Mouse (Mus musculus) midbrain, embryonic 11.5 days (tissue): ENCODE results near the gene Polr2j. TPM values are rescaled to one million over a fixed set of nuclear protein-coding genes. Genes with fewer than 3 reads are reported as not detected.

Source experiments
- ATAC-seq: fragments of 200-750 bp; cut with Nextera tagmentation; 2 replicates; pipeline ENCODE4 v1.8.0; 2017; ENCODE audit warnings: moderate TSS enrichment, moderate library complexity; ENCODE audit not compliant: low FRiP score
- DNase-seq: peaks from one replicate; pipeline ENCODE4 v3.0.0; 2015; ENCODE audit warnings: low spot score; ENCODE audit errors: missing footprints
- H3K27ac ChIP-seq: fragments of 300-500 bp; sonication (generic); 2 replicates; pipeline ENCODE4 v1.5.1; 2014; ENCODE audit warnings: low read depth, low read length
- H3K27me3 ChIP-seq: fragments of 300-500 bp; sonication (generic); 2 replicates; pipeline ENCODE4 v1.6.1; 2014; ENCODE audit warnings: mild to moderate bottlenecking, low read length, moderate library complexity, mixed read lengths; ENCODE audit not compliant: control insufficient read depth, insufficient read depth
- H3K36me3 ChIP-seq: fragments of 300-500 bp; sonication (generic); 2 replicates; pipeline ENCODE4 v1.6.1; 2014; ENCODE audit warnings: mild to moderate bottlenecking, low read length, moderate library complexity, mixed read lengths; ENCODE audit not compliant: control insufficient read depth, insufficient read depth
- H3K4me1 ChIP-seq: fragments of 300-500 bp; sonication (generic); 2 replicates; pipeline ENCODE4 v1.6.1; 2014; ENCODE audit warnings: low read length; ENCODE audit not compliant: control insufficient read depth, insufficient read depth
- H3K4me2 ChIP-seq: fragments of 300-500 bp; sonication (generic); 2 replicates; pipeline ENCODE4 v1.6.1; 2014; ENCODE audit warnings: mild to moderate bottlenecking, moderate library complexity
- H3K4me3 ChIP-seq: fragments of 300-500 bp; sonication (generic); 2 replicates; pipeline ENCODE4 v1.5.1; 2014; ENCODE audit warnings: low read depth, low read length
- H3K9ac ChIP-seq: fragments of 300-500 bp; sonication (generic); 2 replicates; pipeline ENCODE4 v1.6.1; 2014; ENCODE audit warnings: low read length
- H3K9me3 ChIP-seq: fragments of 300-500 bp; sonication (generic); 2 replicates; pipeline ENCODE4 v1.6.1; 2016; ENCODE audit warnings: low read length; ENCODE audit not compliant: control insufficient read depth
- WGBS: fragments of 180-500 bp; shearing (Covaris S2); extraction: QIAGEN DNeasy Blood & Tissue Kit; methylation state at CpG from one replicate; pipeline ENCODE4 v1.1.7; 2014; 5-methylcytosine and 5-hydroxymethylcytosine counted together
- polyA plus RNA-seq: library from polyadenylated mRNA; unstranded; fragments of >200 nt; fragmentation: Nextera tagmentation; extraction: Ambion mirVana; gene quantifications from 2 replicates; pipeline ENCODE4 v1.2.1, GENCODE M21; 2014

The Polr2j gene
- polyA plus RNA-seq, 1 experiment from 2014 or later: 257 TPM

DNA sequence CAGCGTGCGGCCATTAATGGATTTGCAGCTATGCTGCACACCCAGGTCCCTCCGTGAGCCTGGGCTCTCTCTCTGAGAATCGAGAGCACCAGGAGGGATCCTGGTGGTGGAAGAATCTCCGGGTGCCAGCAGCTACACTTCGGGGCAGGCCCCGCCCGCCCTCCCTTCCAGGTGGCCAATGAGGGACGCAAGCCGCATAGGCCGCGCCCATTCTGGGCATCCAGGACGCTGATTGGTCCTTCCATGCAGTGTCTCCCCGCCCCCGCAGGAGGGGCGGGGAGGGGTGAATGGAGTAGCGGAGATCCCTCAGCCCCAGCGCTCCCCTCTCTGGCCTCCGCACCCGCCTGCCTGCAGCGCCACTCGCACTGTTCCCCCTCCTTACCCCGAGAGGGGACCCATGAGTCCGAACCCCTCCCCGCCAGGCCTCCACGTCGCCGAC, 32.7 kb upstream of the Polr2j start, which contains the start of gene Rasa4:
Gene Rasa4 (plus strand): TSS at position 248 of the 439 bp plus-strand sequence.
- Histone ChIP-seq H3K27ac (no peak within 1 kb of the TSS), H3K4me2 (peak within 1 kb of the TSS; percentile 84), H3K9me3 (no peaks in the 10 kb centered on the region), H3K4me3 (peak within 1 kb of the TSS; percentile 49), H3K9ac (peak within 1 kb of the TSS; percentile 54), H3K27me3 (peaks cover 11% of the 10 kb centered on the region), H3K36me3 (no peaks in the 10 kb centered on the region), H3K4me1 (peaks cover 16% of the 10 kb centered on the region)
- DNase-seq (peak; percentile 99), ATAC-seq (peak; percentile 96)
- WGBS: 0% methylated on average over 28 of the region's 28 CpGs

DNA sequence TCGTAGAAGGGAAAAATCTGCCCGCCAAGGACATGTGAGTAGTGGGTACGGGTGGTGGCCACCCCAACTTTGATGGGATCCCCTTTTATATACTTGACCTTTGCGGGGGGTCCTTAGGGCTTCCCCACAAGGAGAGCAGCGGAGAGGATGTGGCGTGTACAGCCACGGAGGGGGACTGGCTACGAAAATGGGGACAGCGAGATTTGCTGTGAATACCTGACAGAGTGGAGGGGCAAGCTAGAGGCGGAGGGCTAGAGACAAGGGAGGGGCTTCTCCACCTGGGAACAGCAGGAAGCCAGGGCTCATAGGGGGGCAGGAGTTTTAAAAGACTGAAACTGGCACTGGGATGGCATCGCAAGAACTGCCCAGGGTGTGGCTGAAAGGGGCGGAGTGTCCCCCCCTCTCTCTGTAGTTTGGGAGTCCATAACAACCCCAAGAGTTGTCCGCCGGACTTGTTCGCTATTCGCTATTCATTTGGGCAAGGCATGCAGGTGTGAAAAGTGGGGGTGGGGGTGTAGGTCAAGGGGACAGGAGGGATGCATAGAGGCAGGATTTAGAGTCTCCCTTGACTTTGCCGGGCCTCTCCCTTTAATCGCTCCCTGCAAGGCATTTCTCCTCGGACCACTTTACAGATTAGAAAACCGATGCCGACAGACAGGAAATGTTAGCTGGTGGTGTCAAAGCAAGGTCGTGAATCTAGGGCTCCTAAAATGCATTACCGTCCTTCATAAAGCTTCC, 32.1 kb upstream of the Polr2j start:
- Histone ChIP-seq H3K27ac (no peak overlapping the region), H3K4me1 (peaks cover 16% of the 10 kb centered on the region), H3K9me3 (no peaks in the 10 kb centered on the region), H3K27me3 (peaks cover 11% of the 10 kb centered on the region), H3K36me3 (no peaks in the 10 kb centered on the region), H3K9ac (peak overlapping the region; percentile 54), H3K4me2 (peak overlapping the region; percentile 84), H3K4me3 (peak overlapping the region; percentile 49)
- ATAC-seq (peak; percentile 40), DNase-seq (peak; percentile 86)
- 1% methylated on average over 23 of the region's 23 CpGs for WGBS

DNA sequence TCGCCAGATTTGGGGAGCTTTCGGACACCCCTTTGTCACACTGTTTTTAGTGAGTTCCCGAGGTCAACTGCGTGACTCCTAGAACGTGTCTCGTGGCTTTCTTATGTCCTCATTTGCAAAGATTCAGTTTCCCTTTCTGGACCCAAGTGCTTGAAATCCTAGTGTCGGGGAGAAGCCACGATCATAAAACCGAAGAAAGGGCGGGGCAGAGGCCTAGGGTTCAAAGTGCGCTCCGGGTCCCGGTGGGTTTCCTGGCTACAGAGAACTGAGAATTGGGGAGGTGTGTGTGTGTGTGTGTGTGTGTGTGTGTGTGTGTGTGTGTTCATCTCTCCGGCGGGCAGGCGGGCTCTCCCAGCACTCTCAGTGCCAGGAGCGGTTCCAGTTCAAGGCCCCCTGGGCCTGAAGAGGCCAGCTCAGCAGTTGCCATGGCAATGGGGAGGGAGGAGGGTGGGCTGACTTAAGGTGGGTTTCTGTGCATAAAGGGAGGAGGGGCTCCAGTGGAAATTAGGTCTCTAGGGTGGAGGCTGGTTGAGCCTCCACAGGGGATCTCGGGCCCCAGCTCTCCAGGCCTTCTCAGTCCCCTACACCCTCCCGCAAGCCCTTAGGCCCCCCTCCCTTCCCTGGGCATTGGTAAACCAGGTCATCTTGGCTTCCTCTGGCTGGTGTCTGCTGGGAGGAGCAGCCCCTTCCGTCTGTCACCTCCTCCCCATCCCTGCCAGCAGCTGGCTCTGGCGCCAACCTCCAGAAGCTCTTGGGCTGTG, 31.4 kb upstream of the Polr2j start:
- Histone ChIP-seq H3K9ac (no peak overlapping the region), H3K4me3 (peak overlapping the region; percentile 49; the same call in 1 of the 2 replicates), H3K4me1 (peaks cover 16% of the 10 kb centered on the region), H3K4me2 (peak overlapping the region; percentile 84), H3K27ac (no peak overlapping the region), H3K9me3 (no peaks in the 10 kb centered on the region), H3K36me3 (no peaks in the 10 kb centered on the region), H3K27me3 (peaks cover 11% of the 10 kb centered on the region)
- WGBS: 4% methylated on average over 21 of the region's 21 CpGs
- ATAC-seq: peak; percentile 56; the same call in 1 of the 2 replicates
- DNase-seq: peak; percentile 91

DNA sequence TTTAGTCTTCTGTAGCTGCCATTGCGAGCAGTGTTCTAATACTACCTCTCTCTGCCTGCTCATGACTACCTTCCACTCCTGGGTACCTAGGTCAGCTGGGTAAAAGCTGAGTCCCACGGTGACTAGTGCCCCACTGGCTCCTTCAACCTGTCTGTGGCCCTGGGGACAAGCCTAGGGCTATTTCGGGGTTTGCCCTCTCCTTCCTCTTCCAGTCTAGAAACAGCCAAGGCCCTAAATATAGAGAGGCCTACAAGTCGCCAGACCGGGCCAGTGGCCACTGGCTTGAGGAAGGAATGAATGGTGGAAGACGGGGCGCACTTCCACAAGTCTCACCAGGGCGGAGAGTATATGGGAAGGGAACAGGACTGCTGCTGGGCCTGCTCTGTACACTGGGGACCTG, 30.1 kb upstream of the Polr2j start:
- Histone ChIP-seq H3K27me3 (peaks cover 11% of the 10 kb centered on the region), H3K4me2 (no peak overlapping the region), H3K4me1 (peaks cover 16% of the 10 kb centered on the region), H3K27ac (no peak overlapping the region), H3K36me3 (no peaks in the 10 kb centered on the region), H3K9me3 (no peaks in the 10 kb centered on the region), H3K9ac (no peak overlapping the region), H3K4me3 (no peak overlapping the region)
- no peak for DNase-seq
- no peak for ATAC-seq
- 87% methylated on average over 8 of the region's 8 CpGs for WGBS

DNA sequence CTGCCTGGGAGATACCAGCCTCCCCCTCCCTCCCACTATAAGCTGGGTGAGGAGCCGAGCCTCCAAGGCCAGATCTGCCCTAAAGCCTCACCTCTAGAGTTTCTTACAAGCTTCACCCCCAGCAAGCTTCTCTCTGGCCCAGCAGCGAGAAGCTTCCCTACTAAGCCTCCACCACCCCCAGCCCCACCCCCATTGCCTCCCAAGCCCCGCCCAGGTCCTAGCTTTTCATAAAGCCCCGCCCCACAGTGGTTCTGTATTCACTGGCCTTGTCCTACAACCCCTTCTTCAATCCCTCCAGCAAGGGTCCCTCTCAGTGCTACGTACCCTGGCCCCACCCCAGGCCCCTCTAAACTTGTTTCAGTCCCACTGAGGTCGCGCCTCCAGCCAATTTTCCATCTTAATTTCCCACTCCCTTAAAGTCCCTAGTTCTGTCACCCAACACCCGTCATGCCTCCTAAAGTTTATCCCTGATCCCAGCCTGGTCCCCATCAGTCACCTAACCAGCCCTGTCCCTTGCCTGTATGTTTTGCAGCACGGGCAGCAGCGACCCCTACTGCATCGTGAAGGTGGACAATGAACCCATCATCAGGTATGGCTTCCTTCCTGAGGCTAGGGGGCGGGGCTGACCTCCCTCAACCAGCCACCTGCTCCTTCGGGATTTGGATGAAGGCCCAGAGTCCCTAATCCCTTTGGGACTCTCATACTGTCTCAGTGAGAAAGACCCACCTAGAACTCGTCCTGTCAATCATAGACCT, 27.4 kb upstream of the Polr2j start:
- WGBS: 11% methylated on average over 14 of the region's 14 CpGs
- no peaks in the 10 kb centered on the region for H3K36me3 ChIP-seq
- no peaks in the 10 kb centered on the region for H3K9me3 ChIP-seq
- peaks cover 11% of the 10 kb centered on the region for H3K27me3 ChIP-seq
- H3K4me3 ChIP-seq: no peak overlapping the region
- no peak overlapping the region for H3K27ac ChIP-seq
- H3K4me1 ChIP-seq: peaks cover 15% of the 10 kb centered on the region
- H3K9ac ChIP-seq: no peak overlapping the region
- H3K4me2 ChIP-seq: no peak overlapping the region
- no peak for ATAC-seq
- no peak for DNase-seq

DNA sequence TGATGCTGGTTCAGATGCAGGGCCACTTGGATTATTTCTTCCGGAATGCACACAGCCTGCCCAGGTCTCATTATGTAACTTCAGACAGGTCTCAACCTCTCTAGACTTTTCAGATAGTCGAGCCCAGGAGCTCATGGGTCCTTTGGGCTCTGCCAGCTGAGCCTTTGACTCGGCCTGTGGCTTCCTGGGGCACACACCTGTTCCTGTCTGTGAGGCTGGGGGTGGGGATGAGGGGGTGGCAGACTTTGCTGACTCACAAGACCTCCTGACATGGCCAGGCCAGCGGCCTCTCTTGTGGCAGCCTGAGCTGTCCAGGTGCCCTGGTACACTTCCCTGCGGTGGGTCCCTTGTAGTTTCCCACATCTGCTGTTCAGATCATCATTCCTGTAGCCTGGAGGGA, 24.5 kb upstream of the Polr2j start:
- no peaks in the 10 kb centered on the region for H3K4me1 ChIP-seq
- no peak overlapping the region for H3K4me3 ChIP-seq
- 69% methylated on average over 5 of the region's 5 CpGs for WGBS
- ATAC-seq: no peak
- H3K4me2 ChIP-seq: no peak overlapping the region
- no peak for DNase-seq
- no peaks in the 10 kb centered on the region for H3K27me3 ChIP-seq
- no peak overlapping the region for H3K9ac ChIP-seq
- no peaks in the 10 kb centered on the region for H3K9me3 ChIP-seq
- H3K36me3 ChIP-seq: no peaks in the 10 kb centered on the region
- H3K27ac ChIP-seq: no peak overlapping the region

DNA sequence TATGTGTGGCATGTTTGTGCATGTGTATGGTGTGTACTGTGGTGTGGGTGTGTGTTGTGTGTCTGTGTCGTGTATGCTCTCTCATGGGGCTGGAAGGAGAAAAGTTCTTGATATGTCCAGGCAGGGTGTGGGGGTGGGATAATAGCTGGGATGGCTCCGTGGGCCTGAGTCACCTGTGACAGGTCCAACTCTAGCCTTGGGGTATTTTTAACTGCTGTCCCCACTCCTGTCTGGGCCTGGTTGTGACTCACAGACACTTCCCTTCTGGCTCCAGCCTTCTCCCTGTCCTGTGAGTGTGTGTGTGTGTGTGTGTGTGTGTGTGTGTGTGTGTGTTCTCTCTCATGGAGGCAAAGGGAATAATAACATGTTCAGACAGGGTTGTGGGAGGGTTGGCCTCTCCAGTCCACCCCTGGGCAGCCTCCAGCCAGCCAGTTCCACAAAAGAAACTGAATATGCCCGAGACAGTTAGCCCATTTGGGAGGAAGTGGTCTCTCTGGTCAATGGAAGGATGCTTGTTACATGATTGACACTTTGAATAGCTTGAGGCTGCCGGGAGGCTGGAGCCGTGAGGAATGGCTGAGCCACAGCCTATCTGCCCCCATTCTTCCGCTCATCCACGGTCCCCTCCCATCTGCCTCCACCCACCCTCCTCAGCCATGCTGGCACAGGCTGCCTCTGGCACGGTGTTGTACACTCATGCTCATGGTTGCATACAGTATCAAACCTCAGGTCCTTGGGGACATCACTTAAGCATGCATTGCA, 22.0 kb upstream of the Polr2j start:
- no peaks in the 10 kb centered on the region for H3K36me3 ChIP-seq
- ATAC-seq (no peak), DNase-seq (no peak)
- no peak overlapping the region for H3K4me2 ChIP-seq
- H3K4me3 ChIP-seq: no peak overlapping the region
- H3K27me3 ChIP-seq: no peaks in the 10 kb centered on the region
- 64% methylated on average over 8 of the region's 8 CpGs for WGBS
- no peak overlapping the region for H3K27ac ChIP-seq
- no peaks in the 10 kb centered on the region for H3K4me1 ChIP-seq
- H3K9me3 ChIP-seq: no peaks in the 10 kb centered on the region
- no peak overlapping the region for H3K9ac ChIP-seq

DNA sequence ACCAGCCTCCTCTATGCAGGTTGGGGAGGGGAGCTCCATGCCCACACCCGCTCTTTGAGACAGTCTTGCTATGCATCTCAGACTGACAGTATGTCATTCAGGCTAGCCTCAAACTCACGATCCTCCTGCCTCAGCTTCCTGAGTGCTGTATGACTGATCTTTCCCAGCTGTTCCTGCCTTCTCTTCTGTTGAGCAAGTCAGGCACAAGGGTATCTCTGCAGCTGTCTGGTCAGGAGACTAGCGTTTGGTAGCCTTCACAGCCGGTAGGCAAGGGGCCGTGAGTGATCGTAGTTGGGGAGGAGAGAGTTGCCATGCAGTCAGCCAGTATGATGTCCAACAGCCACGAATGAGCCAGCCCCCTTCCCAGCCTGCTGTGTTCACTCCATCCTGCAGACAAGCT, 21.3 kb upstream of the Polr2j start:
- no peaks in the 10 kb centered on the region for H3K27me3 ChIP-seq
- H3K4me1 ChIP-seq: no peaks in the 10 kb centered on the region
- no peak overlapping the region for H3K4me2 ChIP-seq
- H3K36me3 ChIP-seq: no peaks in the 10 kb centered on the region
- no peak overlapping the region for H3K27ac ChIP-seq
- H3K9me3 ChIP-seq: no peaks in the 10 kb centered on the region
- no peak for DNase-seq
- H3K9ac ChIP-seq: no peak overlapping the region
- ATAC-seq: no peak
- WGBS: 66% methylated on average over 7 of the region's 7 CpGs
- no peak overlapping the region for H3K4me3 ChIP-seq
